Mouse (Mus musculus) urinary bladder, adult 2 months (tissue): ENCODE results near the gene Gm38392. TPM values are rescaled to one million over a fixed set of nuclear protein-coding genes. Genes with fewer than 3 reads are reported as not detected.
A peak's percentile ranks its signal among the peaks of the same experiment; 100 is the strongest.
"Not testable (repeated sequence)": the region's sequence is repeated elsewhere in the genome, so short reads cannot be mapped to it uniquely, and the experiment has no call there.

Experiments
- DNase-seq: peaks from one replicate; pipeline ENCODE4 v3.0.0; 2022; ENCODE audit warnings: low spot score
- polyA plus RNA-seq: library from polyadenylated mRNA; depleted of rRNA; stranded (reverse); fragments of >200 nt; gene quantifications from 2 replicates; pipeline ENCODE4 v1.2.3, GENCODE M21; 2012

The Gm38392 gene
- polyA plus RNA-seq, 1 experiment, result 0.34 TPM

DNA sequence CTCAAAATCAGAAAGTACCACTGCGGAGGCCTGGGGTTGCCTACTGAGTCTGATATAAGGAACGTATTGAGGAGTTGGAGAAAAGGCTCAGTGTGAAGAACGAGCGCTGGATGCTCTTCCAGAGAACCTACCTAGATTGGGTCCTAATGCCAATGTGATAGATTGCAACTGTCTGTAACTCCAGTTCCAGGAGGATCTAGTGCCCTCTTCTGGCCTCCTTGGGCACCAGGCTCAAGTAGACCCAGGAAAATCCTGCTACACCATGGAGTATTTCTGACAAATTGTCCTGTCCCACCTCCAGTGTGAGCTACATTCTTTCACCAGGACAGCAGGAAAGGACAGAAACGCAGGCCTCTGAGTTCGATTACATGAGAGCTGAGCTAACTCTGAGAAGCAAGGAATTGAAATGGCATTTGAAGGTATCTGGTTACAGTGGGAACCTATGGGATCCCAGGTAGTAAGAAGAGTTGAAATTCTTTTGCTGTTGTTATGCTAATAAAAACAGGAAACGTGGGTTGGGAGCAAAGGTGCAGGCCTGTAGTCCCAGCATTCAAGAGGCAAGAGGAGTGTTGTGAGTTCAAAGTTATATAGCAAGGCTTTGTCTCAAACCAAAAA lies 10.4 kb downstream of the Gm38392 start:
- no peak for DNase-seq

DNA sequence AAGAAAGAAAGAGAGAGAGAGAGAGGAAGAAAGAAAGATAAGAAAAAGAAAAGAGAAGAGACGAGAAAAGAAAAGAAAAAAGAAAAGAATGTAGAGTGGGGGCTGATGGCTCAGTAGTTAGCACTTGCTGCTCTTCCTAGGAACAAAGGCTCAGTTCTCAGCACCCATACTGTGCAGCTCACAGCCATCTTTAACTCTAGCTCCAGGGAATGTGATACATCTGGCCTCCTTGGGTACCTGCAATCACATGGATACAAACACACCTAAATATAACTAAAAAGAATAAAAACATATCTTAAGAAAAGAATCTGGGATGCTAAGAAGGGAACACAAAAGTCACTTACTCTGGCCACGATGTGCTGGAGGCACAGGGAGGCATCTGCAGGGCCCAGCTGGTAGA lies 10.9 kb downstream of the Gm38392 start:
- no peak for DNase-seq

DNA sequence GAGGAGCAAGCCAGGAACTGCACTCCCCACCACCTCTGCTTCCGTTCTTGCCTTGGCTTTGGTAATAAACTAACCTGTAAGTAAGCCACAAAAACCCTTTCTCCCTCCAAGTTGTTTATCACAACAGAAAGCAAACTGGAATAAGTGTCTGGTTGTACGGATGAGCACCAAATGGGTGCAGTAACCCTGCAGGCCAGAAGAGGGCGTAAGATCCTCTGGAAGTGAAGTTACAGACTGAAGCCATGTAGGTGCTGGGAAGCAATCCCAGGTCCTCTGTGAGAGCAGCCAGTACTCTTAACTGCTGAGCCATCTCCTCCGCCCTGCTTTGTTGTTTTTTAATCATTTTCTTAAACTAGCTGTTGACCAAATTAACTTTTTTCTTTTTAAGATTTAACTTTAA lies 13.0 kb downstream of the Gm38392 start:
- DNase-seq, result no peak

DNA sequence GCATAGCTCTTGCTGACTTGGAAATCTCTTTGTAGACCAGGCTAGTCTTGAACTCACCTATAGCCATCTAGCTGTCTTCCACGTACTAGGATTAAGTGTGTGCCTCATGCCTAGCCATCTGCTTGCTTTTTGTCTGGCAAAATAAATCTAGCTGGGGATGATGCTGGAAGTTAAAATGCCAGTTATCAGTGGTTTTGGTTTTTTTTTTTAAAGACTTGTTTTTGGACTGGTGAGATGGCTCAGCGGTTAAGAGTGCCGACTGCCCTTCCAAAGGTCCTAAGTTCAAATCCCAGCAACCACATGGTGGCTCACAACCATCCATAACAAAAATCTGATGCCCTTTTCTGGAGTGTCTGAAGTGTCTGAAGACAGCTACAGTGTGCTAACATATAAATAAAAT lies 15.2 kb downstream of the Gm38392 start:
- DNase-seq, result no peak

DNA sequence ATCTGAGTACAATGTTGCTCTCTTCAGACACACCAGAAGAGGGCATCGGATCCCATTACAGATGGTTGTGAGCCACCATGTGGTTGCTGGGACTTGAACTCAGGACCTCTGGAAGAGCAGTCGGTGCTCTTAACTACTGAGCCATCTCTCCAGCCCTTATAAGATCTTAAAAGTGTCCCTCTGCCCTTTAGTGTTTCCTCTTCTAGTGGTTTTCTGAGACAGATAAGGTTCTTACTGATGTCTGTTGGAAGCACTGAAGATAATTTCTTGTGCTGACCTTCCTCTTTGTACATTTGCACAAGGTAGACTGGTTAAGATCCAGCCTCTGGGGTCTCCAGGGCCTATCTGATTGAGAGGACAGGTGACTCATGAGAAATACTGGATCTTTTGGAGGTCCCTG lies 15.7 kb downstream of the Gm38392 start:
- DNase-seq, result not testable (repeated sequence)

- DNase-seq, result no peak
These were observed 18.0 kb downstream of the Gm38392 start for GRCm38 (mm10) chr3:88268991-88269390.

DNA sequence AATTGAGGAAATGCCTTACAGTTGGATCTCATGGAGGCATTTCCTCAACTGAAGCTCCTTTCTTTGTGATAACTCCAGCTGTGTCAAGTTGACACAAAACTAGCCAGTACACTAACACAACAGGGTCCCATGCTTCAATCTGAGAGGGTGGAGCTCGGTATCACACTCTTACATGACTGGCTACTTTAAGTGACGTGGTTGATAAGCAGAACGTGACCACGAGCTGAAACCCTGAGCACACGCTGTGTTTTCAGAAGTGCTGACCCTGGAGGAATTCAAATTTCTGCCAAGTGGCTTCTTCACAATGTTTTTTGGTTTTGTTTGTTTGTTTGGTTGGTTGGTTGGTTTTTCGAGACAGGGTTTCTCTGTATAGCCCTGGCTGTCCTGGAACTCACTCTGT lies 19.0 kb downstream of the Gm38392 start:
- not testable (repeated sequence) for DNase-seq

GRCm38 (mm10) chr3:88262346-88262745 lies 24.7 kb downstream of the Gm38392 start:
- DNase-seq, result no peak

DNA sequence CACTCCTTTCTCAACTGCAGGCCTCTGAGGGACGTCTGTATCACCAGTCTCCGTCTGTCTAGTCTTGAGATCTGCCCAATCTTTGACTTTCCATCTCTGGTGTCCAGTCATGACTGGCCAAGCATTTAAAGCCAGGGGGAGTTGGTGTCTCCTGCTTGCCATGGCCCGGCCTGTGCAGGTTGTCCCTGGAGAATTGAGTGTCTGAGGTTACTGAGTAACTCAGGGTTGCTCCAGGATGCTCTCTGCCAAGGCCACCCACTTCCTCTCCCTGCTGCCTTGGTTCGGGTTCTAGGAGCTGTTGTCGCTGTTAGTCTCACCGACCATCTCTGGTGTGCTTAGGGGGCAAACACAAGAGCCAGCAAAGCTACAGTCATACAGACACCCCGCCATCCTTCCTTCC lies 30.6 kb downstream of the Gm38392 start:
- no peak for DNase-seq

DNA sequence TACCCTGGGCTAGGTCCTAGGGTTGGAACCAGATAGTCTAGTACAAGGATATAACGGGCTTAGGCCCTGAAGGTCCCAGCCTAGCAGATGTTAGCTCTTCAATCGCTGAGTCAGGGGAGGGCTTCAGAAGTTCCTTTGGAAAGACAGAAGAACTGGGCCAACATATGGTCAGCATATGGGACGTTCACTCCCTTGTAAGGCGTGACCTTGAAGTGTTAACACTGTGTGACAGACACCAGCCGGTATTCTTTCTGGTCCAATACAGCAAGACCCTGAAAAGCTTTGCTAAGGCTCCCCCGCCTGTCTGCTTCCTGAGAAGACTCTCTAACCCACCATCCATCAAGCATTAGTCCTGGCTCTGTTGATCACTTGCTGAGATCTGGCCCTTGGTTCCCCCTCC lies 31.1 kb downstream of the Gm38392 start:
- no peak for DNase-seq

DNA sequence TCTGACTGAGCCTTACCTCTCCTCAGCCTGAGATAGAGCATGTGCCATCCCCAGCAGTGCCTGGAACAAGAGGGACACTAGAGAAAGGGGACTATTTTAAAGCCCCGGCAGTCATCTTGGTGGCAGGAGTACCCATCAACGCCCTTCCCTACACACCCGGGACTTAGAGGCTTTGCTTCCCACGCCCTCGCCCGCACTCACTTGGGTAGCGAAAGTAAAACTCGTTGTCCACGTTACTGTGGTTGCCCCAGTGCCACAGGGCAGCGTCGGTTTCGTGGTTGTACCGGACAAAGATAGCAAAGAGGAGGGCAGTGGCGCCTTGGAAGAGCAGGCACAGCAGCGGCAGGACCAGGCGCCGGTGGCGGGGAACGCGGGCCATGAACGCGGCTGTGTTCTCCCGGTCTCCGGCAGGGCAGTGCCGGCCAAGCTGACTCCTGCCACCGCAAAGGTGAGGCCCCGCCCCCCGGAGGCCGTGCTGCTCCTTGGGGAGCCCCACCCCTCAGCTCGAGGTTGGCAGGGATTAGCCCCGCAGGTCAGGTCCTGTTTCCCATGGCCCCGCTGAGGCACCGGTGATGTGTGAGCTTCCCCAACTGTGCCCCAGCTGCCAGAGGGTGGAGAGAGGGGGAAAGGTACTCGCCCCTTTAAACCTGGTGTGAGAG lies 32.6 kb downstream of the Gm38392 start, which contains the start of gene Rhbg:
Rhbg (minus strand) TSS at position 442 of the 659 bp plus-strand sequence.
- peak; percentile 52 for DNase-seq

GRCm38 (mm10) chr3:88252739-88253138 lies 34.3 kb downstream of the Gm38392 start:
- DNase-seq, result no peak

DNA sequence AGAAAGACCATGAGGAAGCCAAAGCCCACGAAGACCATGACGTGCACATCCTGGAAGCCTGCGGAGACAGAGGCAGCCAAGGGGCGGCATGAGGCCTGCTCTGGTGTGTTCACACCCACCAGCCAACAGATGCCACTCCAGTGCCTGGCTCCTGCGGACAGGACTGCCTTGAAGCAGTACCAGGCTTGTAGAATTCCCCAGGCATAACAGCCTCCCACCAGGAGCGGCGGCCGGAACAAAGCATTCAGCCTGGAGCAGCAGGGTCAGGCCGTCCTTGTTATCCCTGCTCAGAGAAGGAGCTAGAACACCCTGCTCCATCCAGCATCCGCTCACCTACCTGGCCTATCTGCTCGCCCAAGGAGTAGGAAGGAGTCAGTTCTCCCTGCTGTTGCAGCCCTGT lies 38.6 kb downstream of the Gm38392 start:
- DNase-seq, result no peak

DNA sequence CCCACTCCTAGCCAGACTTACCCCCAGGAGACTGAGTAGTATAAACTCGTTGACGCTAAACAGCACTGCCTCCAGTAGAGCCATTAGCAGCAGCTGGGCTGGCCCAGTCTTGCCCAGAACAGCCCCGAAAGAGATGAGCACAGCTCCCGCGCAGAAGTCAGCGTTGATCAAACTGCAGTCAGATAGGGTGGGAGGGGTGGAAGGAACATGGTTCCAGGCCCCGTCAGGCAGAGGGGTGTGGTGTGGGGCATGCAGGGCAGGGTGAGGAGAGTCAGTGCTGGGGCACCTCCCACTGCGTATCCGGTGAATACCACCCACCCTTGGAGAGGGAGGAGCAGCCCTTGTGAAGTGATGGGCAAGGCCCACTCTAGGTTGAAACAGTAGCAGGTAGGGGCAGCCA lies 39.3 kb downstream of the Gm38392 start:
- no peak for DNase-seq

GRCm38 (mm10) chr3:88245811-88246210 lies 41.2 kb downstream of the Gm38392 start:
- DNase-seq, result peak; percentile 63

- DNase-seq, result no peak
These were observed 42.9 kb downstream of the Gm38392 start for GRCm38 (mm10) chr3:88244071-88244470.

DNA sequence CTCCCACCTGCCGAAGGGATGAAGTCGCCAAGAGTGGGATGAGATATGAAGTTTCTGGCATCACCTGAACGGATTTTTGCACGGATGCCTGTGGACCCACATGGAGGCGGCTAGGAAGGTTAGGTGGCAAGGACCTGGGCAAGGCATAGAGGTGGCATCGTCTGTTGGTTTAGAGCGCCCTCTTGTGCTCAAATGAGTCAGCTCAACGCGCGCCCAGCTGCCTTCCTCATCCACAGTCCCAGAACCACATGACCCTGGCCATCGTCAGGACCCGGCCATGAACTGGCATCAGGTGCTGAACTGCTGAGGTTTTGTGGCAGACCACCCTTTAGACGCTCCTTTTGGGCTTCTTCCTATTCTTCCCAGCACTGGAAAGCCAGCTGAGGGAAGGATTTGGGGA lies 44.5 kb downstream of the Gm38392 start:
- DNase-seq, result no peak

DNA sequence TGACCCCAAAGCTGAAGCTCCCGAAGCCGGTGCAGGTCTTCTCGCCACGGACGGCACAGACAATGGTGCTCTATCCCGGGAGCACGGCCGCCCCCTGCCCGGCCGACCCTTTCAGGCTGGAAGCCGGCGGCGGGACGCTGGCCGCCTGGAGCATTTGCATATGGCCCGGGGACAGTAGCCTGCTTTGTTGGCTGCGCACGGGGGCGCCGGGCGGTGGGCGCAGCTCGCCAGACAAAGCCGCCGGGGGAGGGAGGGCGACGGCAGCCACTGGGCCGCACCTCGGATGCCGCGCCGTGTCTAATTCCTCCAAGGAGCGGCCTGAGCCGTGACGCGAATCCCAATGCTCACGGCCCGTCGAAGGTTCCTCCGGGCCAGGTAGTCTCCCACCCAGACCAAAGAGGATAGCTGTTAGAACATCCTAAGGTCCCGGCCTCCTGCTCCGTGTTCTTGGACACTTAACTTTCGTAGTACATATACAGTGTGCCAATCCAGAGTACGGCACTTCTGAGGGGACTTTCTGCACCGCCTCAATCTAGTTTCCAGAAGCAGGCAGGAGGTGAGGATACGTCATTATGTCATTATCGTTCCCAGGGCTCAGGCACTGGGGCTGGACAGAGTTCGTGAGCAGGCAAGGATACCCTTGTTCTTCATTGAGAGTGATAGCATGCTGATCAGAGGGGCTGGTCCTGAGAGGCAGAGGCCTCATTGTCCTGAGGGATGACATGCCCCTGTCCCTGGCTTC lies 45.8 kb downstream of the Gm38392 start:
- no peak for DNase-seq

DNA sequence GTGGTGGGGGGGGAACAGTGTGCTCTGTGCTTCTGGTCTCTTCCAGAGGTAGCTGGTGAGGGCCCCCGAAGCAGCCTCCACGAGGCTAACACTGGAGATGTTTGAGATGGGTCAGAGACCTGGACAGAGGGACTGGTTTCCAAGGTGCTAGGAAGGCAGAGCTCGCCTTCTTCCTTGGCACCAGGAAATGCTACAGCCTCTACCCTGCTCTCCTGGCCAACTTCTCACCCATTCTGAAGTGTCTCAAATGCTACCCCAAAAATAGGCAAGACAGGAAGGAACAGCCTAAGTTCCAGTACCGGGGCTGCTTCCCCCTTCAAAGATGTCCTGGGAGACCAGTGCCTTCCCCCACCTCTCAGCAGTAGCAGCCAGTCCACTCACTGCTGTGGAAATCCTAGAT lies 47.6 kb downstream of the Gm38392 start:
- no peak for DNase-seq

DNA sequence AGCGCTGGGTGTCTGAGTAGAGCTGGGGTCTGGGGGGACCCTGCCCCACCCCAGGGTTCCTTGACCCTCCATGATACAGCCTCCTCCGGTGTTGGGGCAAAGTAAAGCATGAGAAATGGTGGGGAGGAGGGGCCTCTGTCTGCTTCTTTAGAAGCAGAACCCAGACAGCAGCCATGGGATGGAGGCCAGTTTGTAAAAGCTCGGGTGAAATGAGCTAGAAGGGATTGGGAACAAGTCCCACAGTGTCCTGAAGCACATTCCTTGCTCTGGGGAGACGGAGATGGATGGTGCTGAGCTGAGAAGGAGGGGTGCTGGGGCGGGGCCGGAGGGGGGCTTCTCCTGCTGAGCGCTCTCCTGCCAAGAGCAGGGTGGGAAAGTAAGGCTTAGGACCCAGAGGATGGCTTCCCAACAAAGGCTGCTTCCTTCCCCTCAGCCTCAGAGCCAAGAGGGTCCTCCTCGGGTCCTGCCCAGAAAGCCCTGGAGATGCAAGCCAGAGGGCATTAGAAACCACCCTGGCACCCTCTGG lies 48.1 kb downstream of the Gm38392 start:
- no peak for DNase-seq

DNA sequence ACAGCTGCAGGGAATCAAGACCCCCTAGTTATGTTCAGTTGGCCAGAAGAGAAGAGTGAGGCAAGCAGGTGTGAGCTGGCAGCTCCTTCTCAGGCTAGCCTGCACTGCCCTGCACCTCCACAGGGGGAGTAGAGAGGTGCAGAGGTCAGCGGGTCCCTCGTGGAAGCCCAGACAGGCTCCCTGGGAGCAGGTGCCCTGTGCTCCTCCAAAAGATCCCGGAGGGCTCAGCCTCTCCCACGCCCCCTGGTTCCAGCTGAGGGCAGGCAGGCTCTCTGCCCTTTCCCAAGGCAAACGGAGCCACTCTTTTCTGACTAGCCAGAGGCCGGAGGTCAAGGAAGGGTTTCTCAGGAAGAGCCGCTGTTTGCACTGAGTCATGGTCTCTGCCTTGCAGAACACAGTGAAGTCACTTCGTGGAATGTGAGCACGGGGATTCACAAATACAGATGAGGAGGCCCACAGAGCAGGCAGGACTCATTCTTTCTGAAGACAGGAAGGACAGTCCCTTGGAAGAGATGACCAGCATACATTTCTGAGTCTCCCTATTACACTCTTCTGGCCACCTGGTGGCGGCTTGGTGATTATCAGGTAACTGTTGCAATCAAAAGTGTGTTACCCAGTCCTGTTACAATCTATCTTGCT lies 49.3 kb downstream of the Gm38392 start:
- no peak for DNase-seq

- no peak for DNase-seq
These were observed 49.9 kb downstream of the Gm38392 start for GRCm38 (mm10) chr3:88237161-88237555.
